Mouse (Mus musculus): ENCODE measurements around the gene Hlx.

The Hlx gene

DNA sequence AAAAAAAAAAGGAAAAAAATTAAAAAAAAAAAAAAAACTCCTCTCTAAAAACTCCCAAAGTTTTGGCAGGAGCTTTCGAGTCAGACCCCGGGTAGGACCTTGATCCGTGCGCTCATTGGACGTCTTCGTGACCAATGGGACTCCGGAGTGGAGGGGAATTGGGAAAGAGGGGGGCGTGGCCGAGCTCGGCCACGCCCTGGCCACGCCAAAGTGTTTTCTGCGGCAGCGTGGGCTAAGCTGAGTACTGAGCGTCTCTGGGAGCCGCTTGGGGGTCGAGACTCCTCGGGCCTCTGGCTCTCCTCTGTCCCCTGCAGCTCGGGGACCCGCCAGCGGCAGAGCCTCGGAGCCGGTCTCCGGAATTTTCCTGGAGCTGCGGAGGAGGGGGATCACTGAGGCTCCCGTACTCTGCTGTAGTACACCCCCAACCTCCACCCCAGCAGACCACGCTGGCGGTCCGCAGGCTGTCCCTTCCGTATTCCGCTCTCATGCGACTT lies at the start of gene Hlx:
Hlx (minus strand) TSS at position 64 of the 494 bp plus-strand sequence.
- peak in 1 of 2 experiments; percentile 35 for DNase-seq

DNA sequence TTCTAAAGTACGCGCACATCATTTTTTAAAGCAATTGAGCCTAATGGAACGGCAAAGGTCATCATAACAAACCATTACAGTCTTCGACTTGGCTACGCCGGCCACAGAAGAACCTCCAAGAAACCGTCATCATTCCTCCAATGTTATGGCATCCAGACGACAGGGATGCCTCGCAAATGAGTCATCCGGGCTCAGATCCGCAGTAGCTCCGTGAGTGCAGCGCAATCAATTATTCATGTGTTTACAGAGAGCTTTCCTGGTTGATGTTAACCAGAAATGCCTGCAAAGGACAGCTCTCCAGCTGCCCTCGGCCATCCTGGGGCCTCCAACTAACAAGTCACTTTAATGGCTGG lies 49.7 kb upstream of the Hlx start:
- DNase-seq, result no peak

DNA sequence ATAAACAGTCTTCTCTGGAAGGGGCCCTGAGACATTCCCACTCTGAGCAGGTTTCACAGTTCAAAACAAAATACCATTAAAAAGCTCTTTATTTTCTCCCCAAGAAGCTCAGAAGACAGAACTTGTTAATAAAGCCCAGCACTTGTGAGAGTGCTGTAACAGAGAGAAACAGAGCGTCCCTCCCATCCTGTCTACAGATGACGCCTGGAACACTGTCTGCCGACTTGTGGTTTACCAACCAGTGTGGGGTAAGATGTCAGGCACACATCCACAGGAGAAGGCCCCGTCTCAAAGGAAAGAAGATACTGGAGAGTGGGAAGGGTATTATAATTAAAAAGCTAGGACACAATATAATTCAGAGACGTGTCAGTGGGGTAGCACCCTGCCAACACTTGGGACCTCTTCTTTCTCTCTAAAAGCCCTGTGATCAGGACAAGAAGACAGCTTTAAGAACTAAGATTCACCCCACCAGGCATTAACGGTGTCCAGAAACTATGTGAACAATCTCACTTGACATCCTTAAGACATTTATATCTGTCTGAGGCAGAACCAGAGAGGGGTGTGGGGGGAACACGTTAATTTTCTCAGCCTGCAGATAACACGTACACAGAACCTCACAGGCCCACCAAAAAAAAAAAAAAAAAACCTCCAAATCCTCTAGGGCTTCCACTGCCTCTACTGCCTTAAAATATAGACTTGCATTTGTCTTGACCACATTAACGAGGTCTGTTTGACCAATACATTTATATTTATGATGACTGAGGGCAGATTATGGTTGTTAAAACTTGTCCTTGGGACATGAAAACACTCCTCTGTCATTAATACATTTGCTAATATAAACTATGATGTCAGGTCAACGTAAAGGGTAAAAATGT lies 49.1 kb upstream of the Hlx start:
- DNase-seq, result no peak

DNA sequence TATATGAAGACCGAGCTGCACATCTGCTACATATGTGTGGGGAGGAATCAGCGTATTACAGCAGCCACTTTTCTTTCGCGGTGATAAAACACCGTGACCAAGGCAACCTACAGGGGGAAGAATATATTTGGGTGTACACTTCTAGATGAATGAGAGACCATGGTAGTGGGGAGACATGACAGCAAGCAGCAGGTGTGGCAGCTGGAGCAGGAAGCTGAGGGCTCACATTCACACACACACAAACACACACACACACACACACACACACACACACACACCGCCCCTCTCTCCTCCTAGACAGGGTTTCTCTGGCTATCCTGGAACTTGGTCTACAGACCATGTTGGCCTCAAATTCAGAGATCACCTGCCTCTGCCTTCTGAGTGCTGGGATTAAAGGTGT lies 45.7 kb upstream of the Hlx start:
- no peak for DNase-seq

DNA sequence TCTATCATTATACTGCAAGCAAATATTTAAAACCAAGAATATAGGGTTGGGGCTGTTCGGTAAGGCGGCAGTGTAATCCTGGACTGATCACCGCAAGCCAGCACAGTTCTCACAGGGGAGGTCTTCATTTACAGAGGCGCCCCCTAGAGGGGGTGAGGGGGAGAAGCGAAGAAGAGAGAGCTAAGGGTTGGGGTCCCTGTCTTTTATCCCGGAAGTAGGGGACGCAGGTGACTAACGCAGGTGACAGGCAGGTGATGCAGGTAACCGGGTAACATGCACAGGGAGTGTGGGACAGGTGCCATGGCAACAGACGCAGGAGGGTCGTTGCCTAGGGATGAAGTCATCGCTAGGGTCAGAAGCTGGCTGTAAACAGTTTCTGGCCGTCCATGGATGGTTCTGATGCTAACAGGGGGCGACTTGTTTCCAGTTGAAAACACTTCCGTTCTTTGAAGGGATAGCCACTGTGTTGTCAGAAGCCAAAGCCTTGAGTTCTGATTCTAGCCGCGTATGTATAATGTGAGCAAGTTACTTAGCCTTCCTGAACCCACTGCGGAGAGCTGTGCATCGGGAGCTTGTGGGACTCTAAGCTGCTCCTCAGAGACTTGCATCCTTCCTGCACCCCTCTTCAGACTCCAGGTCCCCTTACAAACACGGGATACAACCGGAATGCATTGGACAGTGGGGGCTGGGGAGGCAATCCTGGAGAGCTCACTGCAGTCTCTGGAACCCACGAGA lies 44.8 kb upstream of the Hlx start:
- DNase-seq, result peak in 1 of 2 experiments; percentile 32

DNA sequence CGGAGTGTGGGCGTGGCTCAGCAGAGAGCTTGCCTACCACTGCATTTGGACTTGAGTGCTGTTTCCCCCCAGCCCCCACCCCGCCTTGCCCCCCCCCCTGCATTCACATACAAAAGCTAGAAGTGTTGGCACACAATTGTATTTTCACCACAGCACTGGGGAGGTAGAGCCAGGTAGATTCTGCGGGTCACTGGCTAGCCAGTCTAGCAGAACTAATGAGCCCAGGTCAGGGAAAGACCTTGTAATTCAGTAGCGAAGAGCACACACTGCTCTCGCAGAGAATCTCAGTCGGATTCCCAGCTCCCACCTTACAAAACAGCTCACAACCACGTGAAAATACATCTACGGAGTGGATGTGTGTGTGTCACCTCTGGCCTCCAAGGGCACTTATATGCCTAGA lies 42.9 kb upstream of the Hlx start:
- no peak for DNase-seq

DNA sequence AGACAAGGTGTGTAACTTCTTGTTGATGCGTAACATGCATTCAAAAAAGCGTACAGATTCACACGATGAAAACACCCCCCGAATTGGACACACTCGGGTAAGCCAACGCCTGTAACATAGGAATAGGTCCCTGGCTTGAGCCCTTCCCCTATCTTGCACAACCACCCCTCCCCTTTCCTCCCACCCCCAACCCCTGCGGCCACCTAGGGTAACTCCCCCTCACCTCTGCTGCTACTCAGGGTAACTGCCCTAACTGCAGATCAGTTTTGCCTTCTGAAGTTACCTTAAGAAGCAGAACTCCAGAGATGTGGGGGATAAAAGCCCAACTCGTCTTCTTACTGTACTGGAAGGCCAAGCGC lies 39.5 kb upstream of the Hlx start:
- DNase-seq, result no peak

DNA sequence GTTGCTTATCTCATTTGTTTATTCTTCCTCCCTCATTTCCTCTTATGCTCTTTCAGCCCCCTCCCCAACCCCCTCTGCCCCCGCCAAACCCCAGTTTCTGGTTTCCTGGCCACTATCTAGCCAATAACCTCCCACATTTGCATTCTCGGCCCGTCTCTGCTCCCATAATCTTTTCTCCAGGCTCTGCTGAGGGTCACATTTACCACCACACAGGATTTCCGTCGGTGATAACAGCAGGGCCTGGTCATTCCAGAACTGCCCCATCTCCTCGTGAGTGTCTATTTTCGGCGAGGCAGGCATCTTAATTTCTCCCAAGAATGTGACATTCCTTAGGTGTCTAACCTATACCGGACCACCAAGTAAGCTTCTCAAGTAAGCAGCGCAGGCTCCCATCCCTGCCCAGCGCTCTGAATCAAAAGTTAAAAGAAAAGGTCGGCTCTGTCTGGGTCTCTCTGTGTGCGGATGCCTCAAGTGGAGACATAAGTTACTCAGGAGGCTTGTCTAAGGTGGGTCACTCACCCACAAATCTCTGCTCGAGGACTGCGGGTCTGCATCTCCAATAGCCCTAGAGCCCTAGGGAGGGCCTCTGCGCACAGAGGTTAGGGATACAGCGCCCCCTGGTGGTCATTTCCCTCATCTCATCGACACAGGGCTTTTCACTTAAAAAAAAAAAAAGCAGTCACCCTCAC lies 38.9 kb upstream of the Hlx start:
- DNase-seq, result peak; percentile 81 to 91

DNA sequence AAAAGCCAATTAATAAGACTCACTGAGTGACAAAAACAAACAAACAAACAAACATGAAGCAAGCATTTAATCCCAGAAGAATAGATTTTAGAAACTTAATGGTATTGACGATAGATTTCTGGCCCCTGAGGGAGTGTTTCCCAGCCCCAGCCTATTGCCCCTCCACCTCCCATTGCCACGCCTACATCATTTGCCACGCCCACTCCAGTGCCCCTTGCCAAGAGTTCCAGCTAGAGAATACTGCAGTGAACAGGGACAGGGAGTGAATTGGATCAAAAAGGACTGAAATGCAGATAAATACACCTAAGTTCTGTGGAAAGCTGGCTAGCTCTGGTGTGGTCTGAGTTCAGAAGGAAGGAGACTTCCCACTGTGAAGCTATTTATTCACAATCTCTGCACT lies 31.4 kb upstream of the Hlx start:
- no peak for DNase-seq

DNA sequence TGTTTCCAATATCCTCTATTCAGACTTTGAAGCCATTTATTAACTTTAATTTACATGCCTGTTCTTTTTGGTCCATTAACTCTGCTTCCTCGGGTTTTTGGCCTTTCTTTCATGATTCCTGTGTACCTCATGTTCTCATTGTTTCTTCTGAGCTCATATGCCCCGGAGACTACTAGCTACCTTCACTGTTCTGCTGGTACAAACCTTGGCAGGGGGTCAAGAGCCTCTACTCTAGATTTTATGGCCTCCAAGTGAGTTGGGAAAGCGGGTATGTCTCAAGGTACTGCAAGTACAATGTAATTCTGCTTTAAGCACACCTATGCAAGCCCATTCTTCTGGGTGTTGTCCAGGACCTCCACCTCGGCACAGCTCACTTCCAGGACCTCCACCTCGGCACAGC lies 30.5 kb upstream of the Hlx start:
- no peak for DNase-seq

DNA sequence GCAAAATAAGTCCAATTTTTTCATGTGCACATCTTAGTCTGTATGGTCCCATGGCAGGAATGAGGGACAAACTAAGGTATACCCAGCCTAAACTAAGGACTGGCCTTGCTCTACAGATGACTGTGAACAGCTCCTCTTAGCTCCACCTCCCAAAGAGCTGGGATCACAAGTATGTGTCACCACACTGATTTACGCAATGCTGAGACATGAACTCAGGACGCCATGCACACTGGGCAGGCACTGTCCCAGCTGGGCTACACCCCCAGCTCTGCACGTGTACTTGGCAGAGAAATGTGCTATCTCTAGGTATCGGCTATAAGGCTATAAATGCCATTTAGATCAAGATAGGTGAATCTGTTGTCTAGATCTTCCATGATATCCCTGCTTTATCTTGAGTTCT lies 29.6 kb upstream of the Hlx start:
- DNase-seq, result no peak

DNA sequence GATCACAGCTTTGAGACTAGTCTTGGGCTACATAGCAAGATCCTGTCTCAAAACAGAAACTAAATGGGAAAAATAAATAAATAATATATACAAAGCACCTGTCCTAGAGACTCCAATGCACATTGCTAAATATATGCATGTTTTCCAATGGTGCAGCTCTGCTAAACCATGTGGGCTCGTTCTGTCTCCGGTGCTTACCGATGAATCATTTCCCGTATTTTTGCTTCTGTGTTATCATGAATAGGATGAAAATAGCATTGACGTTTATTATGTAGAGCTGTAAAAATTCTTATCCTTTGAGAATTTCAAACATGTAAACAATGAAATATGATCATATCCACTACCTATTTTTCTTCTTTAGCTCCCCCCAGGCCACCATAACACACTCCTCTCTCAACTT lies 20.3 kb upstream of the Hlx start:
- no peak for DNase-seq

DNA sequence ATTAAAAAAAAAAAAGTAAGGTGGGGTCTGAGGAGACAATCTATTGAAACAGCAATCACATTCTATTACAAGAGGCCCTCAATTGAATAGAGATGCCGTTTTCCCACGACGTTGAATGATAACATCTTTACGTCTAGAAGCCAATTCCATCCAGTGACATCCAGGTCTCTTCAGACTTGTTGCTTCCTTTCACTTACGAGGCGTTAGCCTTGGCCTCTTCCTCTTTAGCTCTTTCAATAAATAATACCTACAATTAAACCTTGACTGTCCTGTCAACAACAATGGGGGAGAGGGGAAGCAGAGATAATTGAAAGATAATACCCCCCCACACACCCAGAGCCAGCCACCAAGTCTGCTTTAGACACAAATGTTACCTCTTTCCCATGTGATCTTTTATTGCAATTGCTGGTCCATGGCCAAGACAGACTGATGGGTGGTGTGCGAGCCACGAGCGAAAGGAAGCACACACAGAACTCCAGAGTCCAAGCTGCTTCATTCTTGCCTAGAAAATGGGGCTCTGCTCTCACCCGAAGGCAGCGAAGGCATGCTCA lies 17.8 kb upstream of the Hlx start:
- DNase-seq, result no peak

DNA sequence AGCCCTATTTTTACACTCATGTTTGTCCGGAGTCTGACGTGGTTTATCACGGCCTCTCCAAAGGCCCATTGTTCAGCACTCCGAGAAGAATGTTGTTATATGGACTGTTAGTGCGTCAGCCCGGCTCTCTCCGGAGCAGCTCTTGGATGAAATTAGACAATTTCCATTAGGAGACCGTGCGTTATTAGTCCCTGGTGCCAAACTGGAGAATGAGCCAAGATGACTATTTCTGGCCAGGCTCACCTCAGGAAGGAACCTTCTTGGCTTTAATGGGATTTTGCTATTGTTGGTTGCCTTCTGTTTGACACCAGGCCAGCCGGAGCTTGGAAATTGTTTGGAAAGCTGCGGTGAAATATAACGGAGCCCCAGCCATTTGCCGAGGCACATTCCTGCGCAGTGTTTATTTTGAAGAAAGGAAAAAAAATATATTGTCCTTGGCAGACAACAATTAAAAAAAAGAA lies 16.3 kb upstream of the Hlx start:
- peak; percentile 70 to 80 for DNase-seq

DNA sequence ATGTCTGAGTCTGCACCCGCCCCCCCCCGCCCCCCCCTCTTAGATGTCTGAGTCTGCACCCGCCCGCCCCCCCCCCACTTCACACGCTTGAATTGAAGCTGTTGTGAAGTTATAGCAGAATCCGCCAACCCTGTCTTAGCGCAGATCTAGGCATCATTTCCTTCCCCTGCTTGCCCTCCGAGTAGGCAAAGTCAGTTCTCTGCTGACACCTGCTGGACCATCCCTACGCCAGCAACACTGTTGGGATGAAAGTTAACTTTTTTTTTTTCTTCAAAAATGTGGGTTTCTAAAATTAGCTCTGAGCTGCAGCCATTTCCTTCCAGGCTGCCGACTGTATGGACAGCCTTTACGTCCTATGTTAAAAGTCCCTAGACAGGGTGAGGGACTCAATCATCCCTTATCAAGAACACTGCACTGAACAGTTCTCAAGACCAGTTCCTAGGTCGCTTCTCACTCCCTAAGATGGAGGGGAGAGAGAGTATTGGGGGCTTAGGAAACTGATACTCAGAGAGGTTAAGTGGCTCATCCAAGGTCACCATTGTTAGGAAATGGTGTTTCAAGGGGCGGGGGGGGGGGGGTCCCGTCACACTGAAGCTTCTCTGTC lies 5.6 kb upstream of the Hlx start:
- peak; percentile 71 to 77 for DNase-seq

DNA sequence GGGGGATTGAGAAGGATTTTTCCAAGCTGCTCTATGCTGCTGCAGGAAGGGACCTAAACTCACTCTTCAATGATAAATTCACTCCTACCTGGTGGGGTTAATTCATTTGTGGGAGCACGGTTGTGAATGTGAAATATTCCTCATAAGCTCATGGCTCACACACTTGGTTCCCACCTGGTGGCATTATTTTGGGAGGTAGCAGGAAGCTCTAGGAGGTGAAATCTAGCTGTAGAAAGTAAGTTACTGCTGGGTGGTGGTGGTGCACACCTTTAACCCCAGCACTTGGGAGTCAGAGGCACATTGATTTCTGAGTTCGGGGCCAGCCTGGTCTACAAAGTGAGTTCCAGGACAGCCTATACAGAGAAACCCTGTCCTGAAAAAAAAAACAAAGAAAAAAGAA lies 4.8 kb upstream of the Hlx start:
- DNase-seq, result no peak

DNA sequence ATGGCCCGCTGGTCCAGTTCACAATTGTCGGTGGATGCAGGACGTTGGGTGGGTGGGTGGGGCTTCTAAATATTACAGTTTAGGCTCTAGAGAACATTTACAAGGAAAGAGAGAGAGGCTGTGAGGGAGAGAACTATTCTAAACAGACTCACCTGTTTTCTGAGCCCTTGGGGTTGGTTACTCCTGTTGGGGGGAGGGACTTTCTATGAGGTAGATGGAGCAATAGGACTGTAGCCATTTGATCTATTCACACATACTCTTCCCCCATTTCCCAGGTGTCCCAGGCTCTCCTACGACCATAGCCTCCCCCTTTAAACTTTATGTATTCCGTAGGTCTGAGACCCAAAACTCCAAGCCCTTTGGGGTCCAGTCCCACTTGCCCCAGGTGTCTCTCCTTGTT lies 3.8 kb upstream of the Hlx start:
- DNase-seq, result no peak

DNA sequence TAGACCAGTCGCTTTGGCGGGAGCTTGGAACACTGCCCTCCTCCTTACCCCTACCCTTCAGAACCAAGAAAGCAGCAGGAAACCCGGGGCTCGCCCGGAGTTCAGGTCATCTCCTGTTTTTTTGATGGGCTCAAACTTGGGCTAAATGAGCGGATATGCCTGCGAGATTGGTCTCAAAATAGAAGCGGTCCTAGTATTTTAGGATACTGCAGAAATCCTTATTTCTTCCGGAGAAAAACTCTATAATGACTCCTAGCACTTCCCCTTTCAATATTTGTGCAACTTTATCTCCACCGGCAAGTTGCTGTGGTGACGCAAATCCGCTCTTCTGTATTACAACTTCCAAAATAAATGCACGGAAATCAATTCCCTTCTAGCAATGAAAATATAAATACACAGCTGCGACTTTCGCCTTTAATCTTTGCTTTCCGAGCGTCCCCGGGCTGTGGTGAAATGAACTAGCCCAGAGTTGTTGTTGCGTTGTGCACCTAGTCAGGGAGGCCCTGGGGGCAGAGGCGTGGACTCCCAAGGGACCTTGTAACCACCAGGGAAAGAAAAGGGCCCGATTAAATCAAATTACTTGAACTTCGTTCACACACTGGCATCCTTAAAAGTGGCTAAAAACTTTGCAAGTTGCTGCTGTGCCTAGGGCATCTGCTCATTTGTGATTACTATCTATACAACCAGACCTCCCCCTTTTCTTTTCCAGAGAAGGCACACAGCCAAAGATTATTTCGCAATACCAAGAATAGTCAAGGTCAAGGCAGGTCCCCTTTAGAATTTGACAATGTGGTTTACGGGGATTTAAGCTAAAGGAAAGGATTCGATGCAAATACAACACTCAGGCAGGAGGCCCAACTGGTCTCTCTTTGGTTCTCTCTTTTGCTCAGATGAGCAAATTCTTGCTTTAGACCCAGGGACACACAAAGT lies 2.8 kb upstream of the Hlx start:
- no peak for DNase-seq

DNA sequence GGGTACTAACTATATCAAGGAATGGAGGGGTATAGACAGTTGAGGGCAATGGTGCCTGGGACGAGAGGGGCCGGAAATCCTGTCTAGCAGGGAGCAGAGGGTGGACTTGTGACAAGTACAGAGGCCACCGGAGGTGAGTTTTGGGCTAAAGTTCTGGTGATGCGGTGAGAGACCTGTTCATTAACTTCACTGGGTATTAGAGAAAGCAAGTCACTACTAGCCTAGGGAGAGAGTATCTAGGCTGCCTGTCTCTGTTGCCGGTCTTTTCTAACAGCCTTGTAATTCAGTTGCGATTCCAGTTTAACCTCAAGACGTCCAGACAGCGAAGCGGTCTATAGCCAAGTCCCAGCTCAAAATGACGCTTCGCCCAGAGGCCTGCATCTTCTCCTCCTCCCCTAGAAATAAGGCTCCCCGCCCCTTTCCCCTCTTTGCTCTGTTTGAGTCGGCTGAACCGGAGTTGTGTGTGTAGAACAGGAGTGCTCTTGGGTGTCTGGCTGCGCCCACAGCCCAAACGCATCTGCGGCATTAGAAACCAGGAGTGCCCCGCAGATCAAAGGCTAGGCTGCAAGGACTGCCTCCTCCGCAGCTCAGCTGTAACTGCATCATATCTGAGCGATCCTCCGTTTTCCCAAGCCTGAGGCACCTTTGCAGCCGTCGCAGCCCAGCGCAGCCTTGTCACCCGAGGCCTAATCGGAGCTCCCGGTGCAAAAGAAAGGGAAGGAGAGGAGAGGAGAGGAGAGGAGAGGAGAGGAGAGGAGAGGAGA lies 1.8 kb upstream of the Hlx start:
- DNase-seq, result no peak

DNA sequence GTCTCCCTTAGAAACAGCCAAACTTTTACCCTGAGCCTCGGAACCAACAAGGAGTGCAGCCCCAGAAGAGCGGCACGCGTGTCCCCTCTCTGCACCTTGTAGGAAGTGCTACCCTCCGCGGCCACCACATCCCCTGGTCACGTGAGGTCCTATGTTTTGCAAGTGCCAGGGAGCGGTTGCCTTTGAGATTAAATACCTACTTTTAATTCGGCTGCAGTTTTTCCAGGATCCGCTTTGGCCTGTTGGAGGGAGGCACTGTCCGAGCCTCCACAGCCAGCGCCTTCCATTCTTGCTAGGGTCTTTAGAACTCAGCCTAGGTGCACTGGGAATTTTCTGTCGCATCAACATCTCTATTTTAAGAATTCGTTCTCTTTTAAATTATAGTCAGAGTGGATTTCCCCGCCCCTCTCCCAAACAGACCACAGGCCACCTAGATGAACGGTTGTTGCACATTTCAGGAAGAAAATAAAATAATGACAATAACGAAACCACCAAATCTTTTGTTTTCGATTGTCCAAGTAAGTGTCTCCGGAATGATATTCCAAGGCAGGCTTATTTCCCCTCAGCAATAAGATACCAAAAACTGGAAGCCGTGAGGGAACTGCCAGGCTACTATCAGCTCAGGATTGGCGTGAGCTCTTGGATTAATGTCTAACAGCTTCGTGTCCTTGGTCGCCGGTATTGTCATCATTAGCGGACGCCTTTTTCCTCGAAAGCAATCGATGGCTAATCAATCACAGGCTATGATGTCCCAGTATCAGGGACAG lies 1.1 kb upstream of the Hlx start:
- DNase-seq, result no peak
